Mouse (Mus musculus) spleen, postnatal 14 days (tissue): ENCODE measurements around the gene Sult2a1.
"Not testable (repeated sequence)": the region's sequence is repeated elsewhere in the genome, so short reads cannot be mapped to it uniquely, and the experiment has no call there.

Experiments used
- DNase-seq, 2 experiments: peaks; one replicate each; pipeline ENCODE4 v3.0.0; 2021 to 2022; ENCODE audit warnings: low spot score in 2 of 2

The Sult2a1 gene

GRCm38 (mm10) chr7:13837309-13837708 lies at the start of gene Sult2a1:
TSS of gene Sult2a1 (minus strand) at chr7:13837409.
- not testable (repeated sequence) for DNase-seq

- DNase-seq, result no peak
Observed at GRCm38 (mm10) chr7:13813913-13814312, 23.3 kb downstream of the Sult2a1 start.
